8 mouse cellular contexts compared by ENCODE assay signal in genomic region chr7:28049476-28050409, GRCm38 (mm10). TPM values are rescaled to one million over a fixed set of nuclear protein-coding genes. Genes with fewer than 3 reads are reported as not detected.
DNase-seq lines count a peak whose midpoint lies in the region; ATAC-seq lines count a peak whose summit lies in the region.

Gene Psmc4 (minus strand): TSS chr7:28050101.

- no peaks in the 10 kb centered on the region for H3K27me3 ChIP-seq in intestine, embryonic 14.5 days (replicated peaks; ENCODE audit: control insufficient read depth, insufficient read depth, low read length)

- intact Hi-C loops in left cerebral cortex, postnatal 14 days (cut with DNase I): loop anchor here (2.0 to 5.0 kb wide), 4 partner anchors 53 to 253 kb away; partner anchors contain the start of genes Dll3 and Fbl

- WGBS in intestine, embryonic 14.5 days: under 1% methylated on average over 52 of the region's 52 CpGs

- peak; percentile 97 for ATAC-seq in intestine, embryonic 14.5 days (replicated peaks; ENCODE audit: low FRiP score, low TSS enrichment, low read depth)

- H3K4me3 ChIP-seq in intestine, embryonic 14.5 days (ENCODE audit: low read depth, low read length): peak within 1 kb of the TSS; percentile 85

- peak; percentile 96 to 97 for DNase-seq in adrenal gland, adult 18-20 months (ENCODE audit: low spot score in 2 of 2)
- peak; percentile 100 for DNase-seq in embryo, embryonic 11 days
- peak; percentile 97 for DNase-seq in gastrocnemius, postnatal 25 days
- DNase-seq in intestine, embryonic 14.5 days (ENCODE audit: low spot score): peak; percentile 94
- peak; percentile 99 for DNase-seq in left cerebral cortex, postnatal 14 days (ENCODE audit: low spot score in 2 of 2)
- DNase-seq in mesoderm, embryonic 11.5 days (ENCODE audit: low read depth, low spot score): peak; percentile 99
- peak; percentile 97 for DNase-seq in right cerebral cortex, postnatal 36 days (ENCODE audit: low spot score in 2 of 2)
- peak; percentile 96 for DNase-seq in yolk sac, embryonic 10.5 days (ENCODE audit: low spot score)

- H3K9me3 ChIP-seq in intestine, embryonic 14.5 days (ENCODE audit: control insufficient read depth, low read length): no peaks in the 10 kb centered on the region

- H3K27ac ChIP-seq in intestine, embryonic 14.5 days (ENCODE audit: low read depth): 0 out of 2 replicates have a peak within 1 kb of the TSS, but pooled peaks have one; percentile 22

- H3K36me3 ChIP-seq in intestine, embryonic 14.5 days (ENCODE audit: control insufficient read depth, insufficient read depth, low read length): peaks cover 41% of the 10 kb centered on the region

- peak within 1 kb of the TSS; percentile 74 for H3K4me2 ChIP-seq in intestine, embryonic 14.5 days (ENCODE audit: low read length)

- peak within 1 kb of the TSS; percentile 75 for H3K9ac ChIP-seq in intestine, embryonic 14.5 days (ENCODE audit: low read length)

- H3K4me1 ChIP-seq in intestine, embryonic 14.5 days (replicated peaks; ENCODE audit: control insufficient read depth, insufficient read depth, low read length): peaks cover 13% of the 10 kb centered on the region; the same call in 1 of the 2 replicates

RNA-seq across cellular contexts. Expression of gene Psmc4, which starts in this region (rescaled TPM):
- 100 to 1,000 TPM; 161 to 166 TPM for total RNA-seq in adrenal gland, adult 18-20 months (2021)
- 100 to 1,000 TPM in 1 of 2 experiments, 10 to 100 TPM in 1; 99.0 to 104 TPM for total RNA-seq in gastrocnemius, postnatal 25 days (2021)
- 281 and 298 TPM in 2 replicates for polyA plus RNA-seq in intestine, embryonic 14.5 days (2014; fragmentation: Nextera tagmentation; extraction: Ambion mirVana)
- 100 to 1,000 TPM; 128 to 130 TPM for total RNA-seq in left cerebral cortex, postnatal 14 days (2021)

Comparison
In these comparisons a context has a peak if more than half of its experiments do, and no peak if none do; other contexts are left out.
1. Peak in every context shown above with its lines: DNase-seq, ATAC-seq, H3K4me3 ChIP-seq and H3K27ac ChIP-seq.